Mouse (Mus musculus) CH12.LX (cell line): Measurements from ENCODE around the gene Map4k3.

ENCODE experiments used
- CHD1 ChIP-seq: IDR thresholded peaks from 2 replicates; pipeline ENCODE4 v1.6.1; 2012; ENCODE audit warnings: low read depth, low read length, improper control_type of control experiment, inconsistent platforms
- CTCF ChIP-seq, 2 experiments: IDR thresholded peaks in 1 of 2; conservative IDR thresholded peaks in 1 of 2; 2 replicates each; pipeline ENCODE4 v1.5.1; 2011 to 2012; ENCODE audit warnings: low read depth in 2 of 2, low read length in 2 of 2, improper control_type of control experiment in 1 of 2, inconsistent platforms in 1 of 2, mild to moderate bottlenecking in 1 of 2, moderate library complexity in 1 of 2
- EP300 ChIP-seq: IDR thresholded peaks from 2 replicates; pipeline ENCODE4 v1.6.1; 2011; ENCODE audit warnings: low read length, improper control_type of control experiment
- ETS1 ChIP-seq: conservative IDR thresholded peaks from 2 replicates; pipeline ENCODE4 v1.6.1; 2012; ENCODE audit warnings: low read depth, mild to moderate bottlenecking, inconsistent platforms, low read length, improper control_type of control experiment, moderate library complexity
- JUND ChIP-seq: conservative IDR thresholded peaks from 2 replicates; pipeline ENCODE4 v1.6.1; 2011; ENCODE audit warnings: low read depth, low read length, improper control_type of control experiment
- KAT2A ChIP-seq: IDR thresholded peaks from 2 replicates; pipeline ENCODE4 v1.6.1; 2012; ENCODE audit warnings: low read length, improper control_type of control experiment, inconsistent platforms; ENCODE audit not compliant: insufficient replicate concordance
- MEF2A ChIP-seq: IDR thresholded peaks from 2 replicates; pipeline ENCODE4 v1.6.1; 2014; ENCODE audit warnings: low read depth, mild to moderate bottlenecking, inconsistent platforms, low read length, improper control_type of control experiment, borderline replicate concordance
- POLR2A ChIP-seq: IDR thresholded peaks from 2 replicates; pipeline ENCODE4 v1.6.1; 2011; ENCODE audit warnings: low read depth, mild to moderate bottlenecking, improper control_type of control experiment, low read length
- RCOR1 ChIP-seq: conservative IDR thresholded peaks from 2 replicates; pipeline ENCODE4 v1.6.1; 2012; ENCODE audit warnings: low read depth, mild to moderate bottlenecking, inconsistent platforms, low read length, improper control_type of control experiment
- SIN3A ChIP-seq: IDR thresholded peaks from 2 replicates; pipeline ENCODE4 v1.6.1; 2012; ENCODE audit warnings: low read length, improper control_type of control experiment, inconsistent platforms
- USF2 ChIP-seq: conservative IDR thresholded peaks from 2 replicates; pipeline ENCODE4 v1.6.1; 2011; ENCODE audit warnings: low read depth, low read length, improper control_type of control experiment
- ZMIZ1 ChIP-seq: IDR thresholded peaks from 2 replicates; pipeline ENCODE4 v1.6.1; 2012; ENCODE audit warnings: low read depth, mild to moderate bottlenecking, inconsistent platforms, low read length, improper control_type of control experiment

GRCm38 (mm10) chr17:80644983-80645693, 83.1 kb downstream of the Map4k3 start:
- no peak for TF ChIP-seq POLR2A
- TF ChIP-seq RCOR1: no peak
- no peak for TF ChIP-seq MEF2A
- TF ChIP-seq CTCF (conservative IDR thresholded peaks at IDR 0.05 in 1 of 2, IDR thresholded peaks at IDR 0.05 in 1 of 2; ENCODE audit: low read depth in 2 of 2, low read length in 2 of 2): no peak
- no peak for TF ChIP-seq CHD1
- no peak for TF ChIP-seq USF2
- TF ChIP-seq ETS1: no peak
- TF ChIP-seq EP300: no peak
- no peak for TF ChIP-seq SIN3A
- no peak for TF ChIP-seq JUND
- no peak for TF ChIP-seq ZMIZ1
- TF ChIP-seq KAT2A: no peak
